Mouse (Mus musculus) thymus, postnatal 4 days (tissue): Measurements from ENCODE around the gene B4galt7.
"Not testable (repeated sequence)": the region's sequence is repeated elsewhere in the genome, so short reads cannot be mapped to it uniquely, and the experiment has no call there.

Experiments used
- DNase-seq: peaks from one replicate; pipeline ENCODE4 v3.0.0; 2021

B4galt7 gene

DNA sequence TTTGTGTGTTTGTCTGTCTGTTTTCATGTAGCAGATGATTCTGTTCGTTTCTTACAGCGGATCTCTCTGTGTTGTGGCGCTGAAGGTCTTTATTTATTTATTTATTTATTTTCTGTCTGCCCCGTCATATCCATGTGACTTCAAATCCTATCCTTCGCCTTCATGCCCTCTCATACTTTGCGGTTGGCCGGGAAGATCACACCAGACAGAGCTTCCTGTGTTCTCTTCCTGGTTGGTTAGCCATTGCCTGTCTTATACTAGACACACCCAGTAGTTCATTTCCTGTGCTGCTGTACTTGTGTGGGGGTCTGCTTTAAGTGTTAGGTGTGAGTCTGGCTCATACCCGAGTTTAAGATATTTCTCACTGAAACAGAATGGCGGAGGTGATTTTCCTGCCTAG lies 961 bp downstream of the B4galt7 start:
- DNase-seq: peak; percentile 41

DNA sequence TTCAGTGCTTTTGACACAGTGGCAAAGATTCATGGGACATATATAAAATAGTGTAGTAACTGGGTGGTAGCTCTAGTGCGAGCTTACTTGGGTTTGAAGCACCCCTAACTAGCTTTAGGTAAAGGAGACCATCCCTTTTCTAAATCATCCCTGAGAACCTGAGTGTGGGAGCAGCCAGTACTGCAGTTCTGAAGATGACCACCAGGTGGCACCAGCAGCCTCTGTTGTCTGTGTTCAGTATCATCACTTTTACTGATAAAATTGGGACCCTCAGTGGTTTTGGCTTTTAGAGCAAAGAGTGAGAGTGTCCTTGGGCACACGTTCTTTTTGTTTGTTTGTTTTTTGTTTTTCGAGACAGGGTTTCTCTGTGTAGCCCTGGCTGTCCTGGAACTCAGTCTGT lies 1.9 kb downstream of the B4galt7 start:
- DNase-seq: peak; percentile 94

DNA sequence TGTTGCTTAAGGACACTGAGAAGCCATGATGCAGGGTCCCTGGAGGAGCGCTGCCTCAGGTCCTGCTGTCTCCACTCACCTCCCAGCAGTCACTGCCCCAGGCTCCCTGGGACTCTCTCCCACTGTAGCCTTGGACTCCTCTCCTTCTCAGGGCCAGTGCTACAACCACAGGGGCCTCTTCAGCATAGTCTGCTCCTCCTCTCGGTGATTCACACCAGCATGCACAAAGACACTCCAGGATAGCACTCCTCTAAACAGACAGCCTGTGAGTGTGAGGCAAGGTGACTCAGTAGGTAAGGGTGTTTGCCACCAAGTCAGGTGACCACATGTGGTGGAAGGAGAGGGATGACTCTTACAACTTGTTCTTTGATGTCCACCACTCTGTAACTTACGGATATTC lies 4.9 kb downstream of the B4galt7 start:
- no peak for DNase-seq

DNA sequence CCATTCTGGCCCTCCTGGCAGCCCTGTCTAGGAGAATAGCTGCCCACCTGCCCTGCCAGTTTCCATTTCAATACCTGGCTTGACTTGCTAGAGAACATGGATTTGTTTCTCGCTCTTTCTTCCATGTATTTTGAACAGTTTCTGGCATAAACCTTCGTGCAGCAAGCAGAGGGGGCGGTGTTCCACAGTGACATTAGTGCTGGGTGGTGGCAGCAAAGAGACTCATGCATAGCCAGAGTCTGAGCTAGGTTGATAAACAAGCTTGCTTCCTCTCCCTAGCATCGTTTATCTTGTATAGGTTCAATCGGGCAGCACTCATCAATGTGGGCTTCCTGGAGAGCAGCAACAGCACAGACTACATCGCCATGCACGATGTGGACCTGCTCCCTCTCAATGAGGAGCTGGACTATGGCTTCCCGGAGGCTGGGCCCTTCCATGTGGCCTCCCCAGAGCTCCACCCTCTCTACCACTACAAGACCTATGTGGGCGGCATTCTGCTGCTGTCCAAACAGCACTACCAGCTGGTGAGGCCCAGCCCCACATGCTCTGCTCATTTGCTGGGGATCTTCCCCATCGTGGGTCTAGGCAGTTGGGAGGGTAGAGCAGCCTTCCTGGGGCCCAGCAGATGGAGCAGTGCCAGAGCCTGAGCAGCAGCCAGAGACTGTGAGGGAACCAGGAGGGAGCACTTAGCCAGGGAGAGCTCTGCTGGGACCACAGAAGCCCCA lies 7.4 kb downstream of the B4galt7 start:
- DNase-seq: no peak

DNA sequence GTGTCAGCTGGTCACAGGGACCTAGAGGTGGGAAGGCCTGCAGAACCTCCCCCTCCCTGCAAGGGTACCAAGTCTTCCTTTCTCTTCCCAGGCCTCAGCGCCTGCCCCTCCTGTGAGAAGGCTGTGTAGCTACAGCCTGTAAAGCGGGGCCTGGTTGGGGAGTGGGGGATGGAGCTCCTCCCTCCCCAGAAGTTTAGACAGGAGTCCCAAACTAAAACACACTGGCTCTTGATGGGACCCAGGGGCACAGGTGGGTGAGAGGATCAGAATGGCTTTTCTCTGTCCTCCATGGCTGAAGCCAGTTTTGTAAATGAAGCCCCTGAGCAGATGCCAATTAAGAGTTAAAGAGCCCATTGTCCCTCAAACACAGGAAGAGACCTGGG lies 7.9 kb downstream of the B4galt7 start:
- DNase-seq: no peak

DNA sequence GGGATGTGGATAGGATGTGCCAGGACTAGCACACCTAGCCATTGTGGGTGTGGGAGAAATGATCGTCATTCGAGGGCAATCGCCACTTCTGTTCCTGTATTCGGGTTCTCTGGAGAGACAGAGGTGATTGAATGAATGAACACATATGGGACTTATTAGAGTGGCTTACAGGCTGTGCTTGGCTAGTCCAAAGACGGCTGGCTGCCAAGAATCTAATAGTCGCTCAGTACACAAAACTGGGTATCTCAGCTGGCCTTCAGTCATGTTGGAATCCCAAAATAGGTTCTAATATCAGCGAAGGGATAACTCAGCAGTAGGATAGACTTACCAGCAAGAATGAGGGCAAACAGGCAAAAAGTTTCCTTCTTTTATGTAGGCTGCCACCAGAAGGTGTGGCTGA lies 12.3 kb downstream of the B4galt7 start:
- no peak for DNase-seq

DNA sequence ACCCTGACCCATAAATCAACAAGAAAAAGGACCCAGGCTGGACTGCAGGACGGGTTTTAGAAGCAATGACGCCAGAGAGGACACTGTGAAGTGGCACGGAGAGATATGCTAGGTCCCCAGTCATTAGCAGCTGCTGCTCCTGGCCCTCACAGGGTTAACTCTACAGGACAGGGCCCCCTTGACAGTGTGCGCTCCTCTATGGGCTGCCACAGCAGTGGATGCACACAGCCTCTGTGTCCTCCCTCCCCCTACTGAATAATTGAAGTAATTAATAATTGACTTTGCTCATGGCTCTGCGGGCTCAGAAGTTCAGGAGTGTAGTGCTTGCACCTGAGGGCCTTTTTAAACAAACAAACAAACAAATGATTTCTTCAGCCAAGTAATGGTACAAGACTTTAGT lies 13.8 kb downstream of the B4galt7 start:
- DNase-seq: no peak

DNA sequence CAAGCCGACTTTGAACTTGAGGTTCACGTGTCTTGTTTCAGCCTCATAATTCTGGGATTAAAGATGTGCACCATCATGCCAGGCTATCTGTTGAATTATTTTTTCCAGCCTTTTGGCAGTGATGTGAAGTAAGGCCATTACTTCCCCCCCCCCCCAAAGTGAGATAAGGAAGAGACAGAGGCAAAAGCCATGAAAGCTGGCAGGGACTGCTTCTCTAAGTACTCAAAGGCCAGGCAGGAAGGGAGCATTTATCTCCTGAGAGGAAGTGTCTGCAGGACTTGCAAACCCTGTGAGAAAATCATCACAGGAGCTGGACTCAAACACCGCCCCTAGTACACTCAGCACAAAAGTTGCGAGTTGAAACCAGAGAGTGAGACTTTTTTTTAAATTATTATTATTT lies 19.6 kb downstream of the B4galt7 start:
- no peak for DNase-seq

DNA sequence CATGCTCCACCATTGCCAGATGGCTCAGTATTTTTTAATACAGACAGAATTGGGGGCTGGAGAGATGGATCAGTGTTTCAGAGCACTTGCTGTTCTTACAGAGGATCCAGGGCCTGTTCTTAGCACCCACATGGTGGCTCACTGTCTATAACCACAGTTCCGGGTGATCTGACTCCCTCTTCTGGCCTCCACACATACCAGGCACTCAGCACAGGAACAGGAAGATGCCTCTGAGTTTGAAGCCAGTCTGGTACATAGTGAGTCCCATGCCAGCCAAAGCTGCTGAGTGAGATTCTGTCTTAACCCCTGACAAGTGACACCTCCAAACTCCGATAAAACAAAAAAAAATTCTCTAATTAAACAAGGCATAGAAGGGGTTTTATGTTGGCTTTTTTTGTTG lies 20.6 kb downstream of the B4galt7 start:
- no peak for DNase-seq

DNA sequence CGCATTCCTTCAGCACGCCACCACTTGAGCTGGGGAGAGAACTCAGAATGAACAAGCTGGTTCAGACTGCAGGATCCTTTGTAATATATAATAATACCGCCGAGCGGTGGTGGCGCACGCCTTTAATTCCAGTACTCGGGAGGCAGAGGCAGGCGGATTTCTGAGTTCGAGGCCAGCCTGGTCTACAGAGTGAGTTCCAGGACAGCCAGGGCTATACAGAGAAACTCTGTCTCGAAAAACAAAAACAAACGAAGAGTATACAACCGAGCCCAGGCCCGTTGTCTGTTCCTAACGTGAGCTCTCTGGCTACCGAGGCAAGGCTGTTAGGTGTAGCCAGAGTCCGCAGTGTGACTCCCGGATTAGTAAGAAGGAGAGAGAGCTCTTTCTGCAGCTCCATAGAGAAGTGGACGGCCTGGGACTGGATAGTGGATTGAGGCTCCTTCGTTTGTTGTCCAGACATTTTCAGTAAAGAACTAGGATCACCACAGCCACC lies 22.5 kb downstream of the B4galt7 start:
- not testable (repeated sequence) for DNase-seq

DNA sequence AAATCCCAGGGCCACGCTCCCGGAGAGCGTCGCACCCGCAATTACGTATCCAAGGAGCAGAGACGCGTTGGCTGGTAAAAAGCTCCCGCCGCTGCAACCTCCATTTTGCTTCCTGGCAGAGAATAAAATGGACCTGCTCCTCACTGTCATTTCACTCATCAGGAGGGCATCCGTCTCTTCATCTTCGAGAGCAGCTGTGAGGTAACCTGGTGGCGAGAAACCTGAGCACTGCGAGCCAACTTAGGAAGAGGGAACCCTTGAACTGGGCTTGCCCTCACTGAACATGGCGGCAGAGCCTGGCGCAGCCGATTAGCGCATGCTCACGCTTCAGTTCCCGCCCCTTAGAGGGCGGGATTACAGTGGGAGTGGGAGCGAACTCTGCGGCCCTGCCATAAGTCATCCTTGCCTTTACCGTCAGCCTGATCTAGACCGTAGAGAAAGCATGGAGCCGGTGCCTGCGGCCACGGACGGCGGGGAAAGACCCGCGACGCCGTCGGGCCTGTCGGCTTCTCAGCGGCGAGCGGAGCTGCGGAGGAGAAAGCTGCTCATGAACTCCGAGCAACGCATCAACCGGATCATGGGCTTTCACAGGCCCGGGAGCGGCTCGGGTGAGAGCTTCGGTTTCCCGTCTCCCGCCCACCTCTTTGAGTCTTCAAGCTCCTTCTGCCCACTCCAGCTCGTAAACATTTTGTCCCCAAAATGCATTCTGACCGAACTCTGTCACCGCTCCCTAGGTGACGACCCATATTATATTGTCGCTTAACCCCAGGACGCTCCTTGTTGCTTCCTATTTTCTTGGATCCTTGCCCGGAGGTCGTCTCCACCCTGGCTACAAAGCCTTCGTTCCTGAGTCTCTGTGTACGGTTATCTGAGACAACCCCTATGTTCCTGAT lies 23.2 kb downstream of the B4galt7 start, which contains the start of gene Caml:
Gene Caml (plus strand): TSS at position 357 of the 893 bp plus-strand sequence.
- DNase-seq: peak; percentile 89

DNA sequence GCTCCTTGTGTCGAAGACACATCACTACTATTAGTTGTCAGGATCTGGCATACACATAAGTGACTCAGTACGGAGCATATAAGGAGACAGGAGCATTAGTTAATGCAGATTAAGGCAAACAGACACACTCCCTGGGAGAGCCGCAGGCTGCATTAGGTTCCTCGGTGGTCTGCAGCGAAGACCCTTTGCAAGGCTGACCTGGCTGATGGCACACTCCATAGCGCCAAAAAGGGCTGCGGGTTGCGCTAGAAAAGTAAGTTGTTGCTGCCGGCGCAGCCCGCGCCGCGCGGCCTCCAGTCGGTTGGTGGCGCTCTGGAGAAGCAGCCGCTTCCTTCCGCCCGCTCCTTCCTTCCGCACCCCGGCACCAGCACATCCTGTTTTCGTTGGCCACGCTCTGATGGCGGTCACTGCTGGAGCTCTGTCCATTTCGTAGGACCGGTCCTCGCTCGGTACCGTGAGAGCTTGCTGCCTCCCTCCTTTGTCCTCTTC lies 35.0 kb downstream of the B4galt7 start, which contains the start of gene Ddx46:
Gene Ddx46 (plus strand): TSS at position 389 of the 489 bp plus-strand sequence.
- DNase-seq: peak; percentile 97

DNA sequence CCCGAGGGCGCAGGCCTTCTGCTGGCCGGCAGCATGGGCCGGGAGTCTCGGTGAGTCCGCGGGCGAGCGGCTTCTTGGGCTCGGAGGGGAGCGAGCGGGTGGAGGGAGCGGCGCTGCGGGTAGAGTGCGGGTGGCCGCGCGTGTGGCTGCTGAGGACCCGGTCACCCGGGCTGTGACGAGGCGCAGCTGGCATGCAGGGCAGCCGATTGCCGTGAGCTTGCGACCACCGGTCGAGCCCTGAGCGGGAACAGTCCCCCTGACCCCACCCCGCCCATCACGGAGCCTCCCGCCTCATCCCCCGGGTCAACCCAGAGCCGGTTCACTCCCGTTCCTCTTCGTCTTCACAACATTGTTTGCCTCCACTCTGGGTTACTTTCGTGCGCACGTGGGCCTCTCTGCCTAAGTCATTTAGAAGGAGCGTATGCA lies 35.5 kb downstream of the B4galt7 start:
- DNase-seq: no peak

DNA sequence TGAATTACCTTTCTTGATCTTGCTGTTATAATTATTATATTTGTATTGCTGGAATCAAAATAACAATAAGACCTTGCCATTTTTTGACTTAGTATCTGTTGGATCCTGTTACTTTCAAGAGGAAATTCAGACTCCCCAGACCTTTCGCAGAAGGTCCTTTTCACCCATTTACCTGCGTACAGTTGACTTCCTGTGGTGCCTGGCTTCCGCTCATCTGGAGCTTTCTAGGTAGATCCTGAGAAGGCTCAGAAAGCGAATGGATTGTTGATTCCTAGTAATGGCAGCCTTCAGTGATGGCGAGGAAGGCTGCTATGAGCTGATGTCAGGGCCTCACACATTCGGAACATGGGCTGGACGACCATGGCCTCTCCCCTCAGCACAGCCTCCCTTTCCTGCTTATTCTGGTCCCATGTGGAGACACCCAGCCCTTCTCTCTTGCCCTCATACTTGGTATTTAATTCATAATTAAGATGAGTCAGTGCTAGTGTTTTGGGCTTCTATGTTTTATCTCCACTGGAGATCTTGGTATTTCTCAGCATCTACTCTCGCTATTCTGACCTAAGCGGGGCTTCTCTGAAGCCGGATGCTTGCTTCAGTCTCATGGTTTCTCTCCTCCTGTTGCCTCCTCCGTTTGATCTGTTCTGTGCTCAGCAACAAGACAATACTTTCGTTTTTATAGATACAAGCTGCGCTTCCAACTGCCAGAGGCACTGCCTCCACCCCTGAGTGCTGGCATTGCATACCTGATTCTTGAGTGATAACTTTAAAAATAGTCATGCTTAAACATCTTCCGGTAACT lies 36.7 kb downstream of the B4galt7 start:
- DNase-seq: no peak

DNA sequence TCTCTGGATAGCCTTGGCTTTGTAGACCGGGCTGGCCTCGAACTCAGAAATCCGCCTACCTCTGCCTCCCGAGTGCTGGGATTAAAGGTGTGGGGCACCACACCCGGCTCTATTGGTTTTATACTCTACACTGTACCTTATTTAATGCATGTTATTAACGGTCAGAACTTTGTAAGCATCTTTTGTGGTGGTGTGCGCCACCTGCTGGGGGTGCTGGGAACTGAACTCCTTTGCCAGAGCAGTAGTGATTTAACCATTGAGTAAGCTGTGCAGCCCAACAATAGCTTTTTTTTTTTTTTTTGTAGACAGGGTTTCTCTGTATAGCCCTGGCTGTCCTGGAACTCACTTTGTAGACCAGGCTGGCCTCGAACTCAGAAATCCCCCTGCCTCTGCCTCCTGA lies 40.8 kb downstream of the B4galt7 start:
- DNase-seq: peak; percentile 87

DNA sequence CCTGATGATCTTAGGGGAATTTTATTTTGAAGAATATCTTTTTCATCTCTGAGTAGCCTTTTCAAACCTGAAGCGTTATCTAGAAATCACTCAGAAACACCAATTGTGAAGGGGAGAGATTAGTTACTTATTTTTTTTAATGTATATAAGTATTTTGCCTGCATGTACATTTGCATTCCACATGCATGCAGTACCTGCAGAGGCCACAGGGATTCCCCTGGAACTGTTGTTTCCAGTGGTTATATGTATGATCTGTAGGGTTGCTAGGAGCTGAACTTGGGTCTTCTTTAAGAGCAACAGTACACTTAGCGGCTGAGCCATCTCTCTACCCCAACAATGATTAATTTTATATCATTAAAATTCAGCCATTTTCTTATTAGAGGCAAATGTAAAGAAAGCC lies 44.8 kb downstream of the B4galt7 start:
- peak; percentile 82 for DNase-seq

DNA sequence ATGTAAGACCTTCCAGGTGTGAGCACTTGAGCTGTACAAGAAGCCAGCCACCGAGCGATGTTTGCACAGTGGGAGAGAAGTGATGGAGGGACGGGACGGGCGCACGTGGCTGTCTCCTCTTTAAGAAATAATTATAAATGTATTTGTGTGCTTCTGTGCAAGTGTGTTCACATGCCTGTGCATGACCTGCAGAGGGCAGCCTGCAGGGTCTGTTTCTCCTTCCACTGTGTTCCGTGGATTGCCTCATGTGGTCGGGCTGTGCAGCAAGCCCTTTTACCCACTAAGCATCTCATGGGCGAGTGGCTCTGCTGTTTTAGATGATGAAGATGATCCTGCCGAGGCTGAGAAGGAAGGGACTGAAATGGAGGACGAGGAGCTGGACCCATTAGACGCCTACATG lies 50.4 kb downstream of the B4galt7 start:
- DNase-seq: no peak

DNA sequence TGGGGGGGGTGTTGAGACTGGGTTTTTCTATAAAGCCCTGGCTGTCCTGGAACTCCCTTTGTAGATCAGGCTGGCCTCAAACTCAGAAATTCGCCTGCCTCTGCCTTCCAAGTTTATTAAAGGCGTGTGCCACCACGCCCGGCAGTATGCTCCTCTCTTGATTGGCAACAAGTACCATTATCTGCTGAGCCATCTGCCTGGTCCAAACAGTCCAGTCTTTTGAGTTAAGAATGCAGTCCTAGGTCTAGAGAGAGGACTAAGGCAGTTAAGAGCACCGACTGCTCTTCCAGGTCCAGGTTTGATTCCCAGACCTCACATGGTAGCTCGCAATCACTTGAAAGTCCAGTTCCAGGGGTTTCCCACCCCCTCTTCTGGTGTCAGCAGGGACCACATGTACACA lies 51.3 kb downstream of the B4galt7 start:
- no peak for DNase-seq
